Mouse (Mus musculus): Measurements from ENCODE around the gene Cmpk2. TPM values are rescaled to one million over a fixed set of nuclear protein-coding genes. Genes with fewer than 3 reads are reported as not detected.
A peak's percentile ranks its signal among the peaks of the same experiment; 100 is the strongest.

Gene Cmpk2
- polyA plus RNA-seq, 1 experiment from 2014 or later: 11.5 TPM

- H3K27me3 ChIP-seq: no peaks in the 10 kb centered on the region
- no peaks in the 10 kb centered on the region for H3K9me3 ChIP-seq
- H3K4me2 ChIP-seq (replicated peaks): 0 out of 2 replicates have a peak overlapping the region, but pooled peaks have one; percentile 9
- no peak overlapping the region for H3K9ac ChIP-seq (replicated peaks)
- ATAC-seq (replicated peaks): peak; percentile 87
- WGBS: 26% methylated on average over 14 of the region's 14 CpGs
- H3K4me3 ChIP-seq: no peak overlapping the region
- H3K27ac ChIP-seq (replicated peaks): 0 out of 2 replicates have a peak overlapping the region, but pooled peaks have one; percentile 27
- H3K4me1 ChIP-seq: peaks cover 12% of the 10 kb centered on the region
- H3K36me3 ChIP-seq: no peaks in the 10 kb centered on the region
These were observed 19.0 kb downstream of the Cmpk2 start for GRCm38 (mm10) chr12:26487874-26488616.

DNA sequence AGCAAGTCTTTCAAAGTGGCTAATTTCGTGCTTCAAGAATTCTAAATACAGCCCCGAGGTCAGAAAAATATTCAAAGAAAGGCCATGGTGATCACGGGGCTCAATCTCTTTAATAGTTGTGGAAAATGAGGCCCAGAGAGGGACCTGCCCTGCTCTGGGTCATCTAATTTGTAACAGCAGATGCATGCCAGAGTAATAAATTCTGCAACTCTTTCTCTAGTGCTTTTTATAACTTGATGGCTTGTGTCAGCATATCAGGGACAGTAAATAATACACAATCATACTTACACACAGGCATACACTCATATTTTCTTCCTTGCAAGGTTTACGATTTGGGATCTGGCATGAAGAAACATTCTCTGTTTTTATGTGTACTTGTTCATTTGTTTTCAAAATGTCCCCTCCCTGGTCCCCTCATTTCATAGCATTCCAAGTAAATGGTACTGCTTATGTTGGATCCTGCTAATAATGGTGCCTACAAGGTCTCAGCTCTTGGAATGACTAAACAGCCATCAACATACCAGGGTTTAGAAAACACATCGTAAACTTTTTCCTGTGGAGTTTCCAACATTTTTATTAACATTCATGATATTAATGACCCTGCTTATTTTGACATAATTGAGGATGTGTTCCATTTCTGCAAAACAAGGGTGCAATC, 19.7 kb downstream of the Cmpk2 start:
- Histone ChIP-seq H3K4me3 (no peak overlapping the region), H3K9ac (replicated peaks) (no peak overlapping the region), H3K27ac (replicated peaks) (no peak overlapping the region), H3K4me2 (replicated peaks) (no peak overlapping the region), H3K9me3 (no peaks in the 10 kb centered on the region), H3K4me1 (peaks cover 12% of the 10 kb centered on the region), H3K36me3 (no peaks in the 10 kb centered on the region), H3K27me3 (no peaks in the 10 kb centered on the region)
- WGBS: 23% methylated on average over 5 of the region's 5 CpGs
- ATAC-seq (replicated peaks): peak; percentile 53; the same call in 1 of the 2 replicates

- H3K36me3 ChIP-seq: no peaks in the 10 kb centered on the region
- 93% methylated on average over 1 of the region's 1 CpGs for WGBS
- H3K9ac ChIP-seq (replicated peaks): no peak overlapping the region
- H3K4me2 ChIP-seq (replicated peaks): no peak overlapping the region
- peaks cover 12% of the 10 kb centered on the region for H3K4me1 ChIP-seq
- no peak overlapping the region for H3K4me3 ChIP-seq
- no peak overlapping the region for H3K27ac ChIP-seq (replicated peaks)
- ATAC-seq (replicated peaks): no peak
- no peaks in the 10 kb centered on the region for H3K9me3 ChIP-seq
- H3K27me3 ChIP-seq: no peaks in the 10 kb centered on the region
These were observed 20.9 kb downstream of the Cmpk2 start for GRCm38 (mm10) chr12:26489942-26490341.

DNA sequence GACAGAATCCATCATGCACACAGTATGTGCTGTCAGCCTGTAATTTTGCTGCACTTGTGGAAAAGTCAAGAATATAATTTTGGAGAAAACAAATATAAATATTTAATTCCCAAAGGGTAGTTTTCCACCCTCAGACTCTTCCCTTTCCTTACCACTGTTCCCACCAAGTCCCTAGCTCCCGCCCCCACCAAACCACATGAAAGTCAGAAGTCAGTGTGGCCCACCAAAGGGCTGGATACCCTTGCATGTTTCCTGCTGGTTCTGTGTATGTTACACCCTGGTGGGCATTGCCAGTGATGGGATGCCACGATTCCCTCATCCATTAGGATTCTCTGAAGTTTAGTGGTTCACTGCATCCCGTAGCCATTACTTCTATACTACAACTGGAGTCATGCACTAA, 32.0 kb downstream of the Cmpk2 start:
- H3K27me3 ChIP-seq: no peaks in the 10 kb centered on the region
- no peak for ATAC-seq (replicated peaks)
- 86% methylated on average over 3 of the region's 3 CpGs for WGBS

GRCm38 (mm10) chr12:26510971-26511370, 42.0 kb downstream of the Cmpk2 start:
- Histone ChIP-seq H3K36me3 (no peaks in the 10 kb centered on the region), H3K4me3 (no peak overlapping the region), H3K4me1 (0 out of 2 replicates have a peak, but pooled peaks cover 7% of the 10 kb centered on the region), H3K9ac (replicated peaks) (no peak overlapping the region), H3K9me3 (no peaks in the 10 kb centered on the region), H3K27me3 (no peaks in the 10 kb centered on the region), H3K4me2 (replicated peaks) (no peak overlapping the region), H3K27ac (replicated peaks) (no peak overlapping the region)
- 91% methylated on average over 4 of the region's 4 CpGs for WGBS
- ATAC-seq (replicated peaks): no peak

More for the DNA sequence above, 32.0 kb downstream of the Cmpk2 start:
- Histone ChIP-seq H3K27ac (replicated peaks) (no peak overlapping the region), H3K4me2 (replicated peaks) (no peak overlapping the region), H3K4me3 (no peak overlapping the region), H3K36me3 (no peaks in the 10 kb centered on the region), H3K9me3 (no peaks in the 10 kb centered on the region), H3K9ac (replicated peaks) (no peak overlapping the region), H3K4me1 (no peaks in the 10 kb centered on the region)

- 86% methylated on average over 3 of the region's 3 CpGs for WGBS
- Histone ChIP-seq H3K27me3 (no peaks in the 10 kb centered on the region), H3K27ac (replicated peaks) (no peak overlapping the region), H3K9me3 (no peaks in the 10 kb centered on the region), H3K36me3 (no peaks in the 10 kb centered on the region), H3K9ac (replicated peaks) (no peak overlapping the region), H3K4me3 (no peak overlapping the region), H3K4me1 (0 out of 2 replicates have a peak, but pooled peaks cover 7% of the 10 kb centered on the region), H3K4me2 (replicated peaks) (no peak overlapping the region)
- ATAC-seq (replicated peaks): no peak
These were observed 49.2 kb downstream of the Cmpk2 start for GRCm38 (mm10) chr12:26518206-26518605.

DNA sequence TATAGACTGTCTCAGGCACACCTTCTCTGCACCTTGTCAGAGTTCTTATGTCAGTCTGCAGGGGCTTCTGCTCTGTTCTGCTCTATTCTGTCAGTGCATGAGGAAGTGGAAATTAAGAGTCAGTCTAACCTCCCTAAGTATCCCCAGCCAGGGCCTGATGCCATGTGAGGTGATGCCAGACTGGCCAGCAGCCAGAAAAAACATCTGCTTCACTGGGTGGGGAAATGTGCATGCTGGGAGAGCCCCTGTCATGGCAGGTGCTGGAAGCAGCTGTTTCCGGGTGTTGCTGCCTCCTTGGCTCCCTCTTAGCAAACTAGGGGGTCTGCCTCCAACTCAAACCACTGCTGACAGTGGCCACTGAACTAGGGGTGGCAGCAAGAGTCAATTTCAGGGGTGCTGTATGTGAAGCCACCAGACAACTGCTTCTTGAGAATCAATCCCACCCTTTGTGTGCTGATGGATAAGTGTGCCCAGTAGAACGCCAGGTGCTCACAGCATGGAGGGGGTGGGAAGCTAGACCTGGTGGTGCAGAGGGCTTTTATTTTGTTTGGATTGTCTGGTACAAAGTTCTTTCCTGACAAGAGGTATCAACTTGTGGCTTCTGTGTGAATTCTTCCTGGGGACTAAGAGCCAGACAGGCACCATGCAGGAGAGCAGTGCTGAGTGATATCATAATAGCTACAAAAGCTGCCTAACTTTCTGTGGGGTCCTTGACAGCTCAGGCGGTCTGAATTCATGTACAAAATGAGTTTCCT, 56.1 kb downstream of the Cmpk2 start:
- ATAC-seq (replicated peaks): peak; percentile 72
- no peaks in the 10 kb centered on the region for H3K27me3 ChIP-seq
- H3K36me3 ChIP-seq: no peaks in the 10 kb centered on the region
- H3K9ac ChIP-seq (replicated peaks): no peak overlapping the region
- H3K4me1 ChIP-seq: peaks cover 16% of the 10 kb centered on the region
- H3K27ac ChIP-seq (replicated peaks): peak overlapping the region; percentile 64
- H3K4me2 ChIP-seq (replicated peaks): no peak overlapping the region
- H3K9me3 ChIP-seq: no peaks in the 10 kb centered on the region
- 43% methylated on average over 3 of the region's 3 CpGs for WGBS
- H3K4me3 ChIP-seq: no peak overlapping the region

- Histone ChIP-seq H3K9ac (replicated peaks) (no peak overlapping the region), H3K27me3 (no peaks in the 10 kb centered on the region), H3K36me3 (no peaks in the 10 kb centered on the region), H3K4me1 (peaks cover 16% of the 10 kb centered on the region), H3K9me3 (no peaks in the 10 kb centered on the region), H3K4me3 (no peak overlapping the region), H3K4me2 (replicated peaks) (no peak overlapping the region), H3K27ac (replicated peaks) (peak overlapping the region; percentile 64)
- ATAC-seq (replicated peaks): no peak
- WGBS: 34% methylated on average over 5 of the region's 5 CpGs
These were observed 56.7 kb downstream of the Cmpk2 start for GRCm38 (mm10) chr12:26525698-26526026.

Other genes with a start within 250 kb of the Cmpk2 start
- gene Rnf144a, start 54.0 kb upstream of the Cmpk2 start, polyA plus RNA-seq (2015; fragmentation: Nextera tagmentation; extraction: Ambion mirVana): 39.6 and 40.2 TPM in 2 replicates
- 0.43 and 0.49 TPM in 2 replicates for gene Rsad2, start 12.8 kb upstream of the Cmpk2 start, polyA plus RNA-seq (2015; fragmentation: Nextera tagmentation; extraction: Ambion mirVana)

Data from forebrain, embryonic 15.5 days (tissue).